Mouse (Mus musculus) heart, adult 2 months (tissue): ENCODE measurements around the gene Rfx2.

Source experiments
- CTCF ChIP-seq: fragments of 200-600 bp; IDR thresholded peaks from 2 replicates; pipeline ENCODE4 v1.8.1; 2022; ENCODE audit warnings: antibody characterized with exemption, mild to moderate bottlenecking, moderate library complexity
- EP300 ChIP-seq: fragments of 200-500 bp; IDR thresholded peaks from 2 replicates; pipeline ENCODE4 v1.6.1; 2011; ENCODE audit warnings: low read depth, low read length, control low read depth; ENCODE audit not compliant: insufficient read depth
- POLR2A ChIP-seq: fragments of 200-500 bp; IDR thresholded peaks from 2 replicates; pipeline ENCODE4 v1.6.1; 2011; ENCODE audit warnings: mild to moderate bottlenecking, low read depth, low read length, control low read depth; ENCODE audit not compliant: insufficient read depth

DNA sequence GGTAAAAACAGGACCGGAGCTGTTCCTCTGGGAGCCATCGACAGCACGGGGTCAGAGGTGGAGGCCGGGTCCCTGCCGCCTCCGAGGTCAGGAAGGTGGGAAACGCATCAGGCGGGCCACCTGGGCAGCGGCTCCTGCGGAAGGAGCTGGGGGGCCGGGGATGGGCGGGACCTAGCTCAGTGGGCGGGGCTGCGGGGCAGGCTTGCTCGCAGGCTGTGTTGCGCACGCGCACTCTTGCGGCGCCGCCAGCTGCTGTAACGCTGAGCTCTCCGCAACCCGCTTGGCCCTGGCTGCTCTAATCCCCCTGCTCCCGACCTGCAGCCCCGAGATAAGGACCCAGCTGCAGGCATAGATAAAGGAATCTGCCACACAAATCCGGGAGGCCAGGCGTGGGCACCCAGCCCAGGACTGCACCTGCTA is 68.8 kb downstream of the Rfx2 start:
- TF ChIP-seq POLR2A (peak; percentile 75), CTCF (no peak), EP300 (no peak)
